In the genomic region with DNA sequence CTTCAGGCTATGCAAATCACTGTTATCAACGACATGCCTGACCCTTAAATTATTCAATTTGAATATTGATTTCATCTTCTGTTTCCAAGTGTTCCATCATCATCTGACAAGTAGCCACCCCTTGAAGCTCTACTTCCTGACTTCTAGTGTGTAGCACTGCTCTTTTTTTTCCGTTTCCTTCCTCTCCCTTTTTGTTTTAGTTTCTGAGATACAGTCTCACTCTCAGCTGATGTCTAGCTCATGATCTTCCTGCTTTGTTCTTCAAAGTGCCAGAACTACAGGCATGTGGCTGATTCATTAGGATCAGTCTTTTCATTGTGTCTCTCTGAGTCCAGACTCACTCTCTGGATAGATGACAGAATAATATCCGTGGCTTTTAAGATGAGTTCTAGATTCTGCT, we compare ENCODE assay signal across 23 mouse cellular contexts. TPM values are rescaled to one million over a fixed set of nuclear protein-coding genes. Genes with fewer than 3 reads are reported as not detected.
"Had no signal": no experiment of that assay in that cellular context is flagged by ENCODE, and none has a peak within 500 bp of the region (broad histone marks: within the 10 kb centered on the region; RNA-seq: fewer than 3 reads in every experiment).

No protein-coding gene starts in this region.

- H3K4me1 ChIP-seq: liver, embryonic 12.5 days; liver, embryonic 15.5 days; lung, embryonic 15.5 days; midbrain, embryonic 12.5 days; midbrain, embryonic 15.5 days; neural tube, embryonic 12.5 days; neural tube, embryonic 15.5 days had no signal

- H3K27ac ChIP-seq: kidney, postnatal 0 days; layer of hippocampus, adult 2 months; liver, embryonic 12.5 days; liver, embryonic 15.5 days; lung, embryonic 15.5 days; midbrain, embryonic 12.5 days; midbrain, embryonic 15.5 days; neural tube, embryonic 12.5 days; neural tube, embryonic 15.5 days had no signal

- H3K9ac ChIP-seq: liver, embryonic 12.5 days; liver, embryonic 15.5 days; lung, embryonic 15.5 days; midbrain, embryonic 12.5 days; midbrain, embryonic 15.5 days; neural tube, embryonic 12.5 days; neural tube, embryonic 15.5 days had no signal

- H3K4me3 ChIP-seq: layer of hippocampus, adult 2 months; liver, embryonic 12.5 days; liver, embryonic 15.5 days; lung, embryonic 15.5 days; midbrain, embryonic 12.5 days; midbrain, embryonic 15.5 days; myocyte; neural tube, embryonic 12.5 days; neural tube, embryonic 15.5 days had no signal

- DNase-seq: kidney, adult 2 months; kidney, postnatal 25 days; layer of hippocampus, adult 9-11 months; lung, adult 18-20 months; lung, postnatal 10 days; lung, postnatal 36 days; right cerebral cortex, adult 18-20 months; right cerebral cortex, postnatal 25 days; spleen, adult 18-20 months; thymus, adult 18-20 months; thymus, postnatal 36 days had no signal

- H3K4me2 ChIP-seq: liver, embryonic 12.5 days; liver, embryonic 15.5 days; lung, embryonic 15.5 days; midbrain, embryonic 12.5 days; midbrain, embryonic 15.5 days; neural tube, embryonic 12.5 days; neural tube, embryonic 15.5 days had no signal

- H3K27me3 ChIP-seq: liver, embryonic 12.5 days; liver, embryonic 15.5 days; lung, embryonic 15.5 days; midbrain, embryonic 12.5 days; midbrain, embryonic 15.5 days; neural tube, embryonic 12.5 days; neural tube, embryonic 15.5 days had no signal

- H3K9me3 ChIP-seq: liver, embryonic 12.5 days; liver, embryonic 15.5 days; lung, embryonic 15.5 days; midbrain, embryonic 12.5 days; midbrain, embryonic 15.5 days; neural tube, embryonic 12.5 days; neural tube, embryonic 15.5 days had no signal

- H3K36me3 ChIP-seq: liver, embryonic 12.5 days; liver, embryonic 15.5 days; lung, embryonic 15.5 days; midbrain, embryonic 12.5 days; midbrain, embryonic 15.5 days; neural tube, embryonic 12.5 days; neural tube, embryonic 15.5 days had no signal

- ATAC-seq: intestine, postnatal 0 days; liver, embryonic 12.5 days; midbrain, embryonic 15.5 days had no signal

RNA-seq across cellular contexts. Expression of gene Fabp7, which starts 24.0 kb away (rescaled TPM):
- polyA plus RNA-seq: testis, adult 2 months had no signal
